Mouse (Mus musculus) midbrain, embryonic 11.5 days (tissue): ENCODE results near the gene Cyp2j13. TPM values are rescaled to one million over a fixed set of nuclear protein-coding genes. Genes with fewer than 3 reads are reported as not detected.
"Not testable (repeated sequence)": the region's sequence is repeated elsewhere in the genome, so short reads cannot be mapped to it uniquely, and the experiment has no call there.

Experiments
- ATAC-seq: fragments of 200-750 bp; cut with Nextera tagmentation; 2 replicates; pipeline ENCODE4 v1.8.0; 2017; ENCODE audit warnings: moderate TSS enrichment, moderate library complexity; ENCODE audit not compliant: low FRiP score
- DNase-seq: peaks from one replicate; pipeline ENCODE4 v3.0.0; 2015; ENCODE audit warnings: low spot score; ENCODE audit errors: missing footprints
- H3K27ac ChIP-seq: fragments of 300-500 bp; sonication (generic); 2 replicates; pipeline ENCODE4 v1.5.1; 2014; ENCODE audit warnings: low read depth, low read length
- H3K27me3 ChIP-seq: fragments of 300-500 bp; sonication (generic); 2 replicates; pipeline ENCODE4 v1.6.1; 2014; ENCODE audit warnings: mild to moderate bottlenecking, low read length, moderate library complexity, mixed read lengths; ENCODE audit not compliant: control insufficient read depth, insufficient read depth
- H3K36me3 ChIP-seq: fragments of 300-500 bp; sonication (generic); 2 replicates; pipeline ENCODE4 v1.6.1; 2014; ENCODE audit warnings: mild to moderate bottlenecking, low read length, moderate library complexity, mixed read lengths; ENCODE audit not compliant: control insufficient read depth, insufficient read depth
- H3K4me1 ChIP-seq: fragments of 300-500 bp; sonication (generic); 2 replicates; pipeline ENCODE4 v1.6.1; 2014; ENCODE audit warnings: low read length; ENCODE audit not compliant: control insufficient read depth, insufficient read depth
- H3K4me2 ChIP-seq: fragments of 300-500 bp; sonication (generic); 2 replicates; pipeline ENCODE4 v1.6.1; 2014; ENCODE audit warnings: mild to moderate bottlenecking, moderate library complexity
- H3K4me3 ChIP-seq: fragments of 300-500 bp; sonication (generic); 2 replicates; pipeline ENCODE4 v1.5.1; 2014; ENCODE audit warnings: low read depth, low read length
- H3K9ac ChIP-seq: fragments of 300-500 bp; sonication (generic); 2 replicates; pipeline ENCODE4 v1.6.1; 2014; ENCODE audit warnings: low read length
- H3K9me3 ChIP-seq: fragments of 300-500 bp; sonication (generic); 2 replicates; pipeline ENCODE4 v1.6.1; 2016; ENCODE audit warnings: low read length; ENCODE audit not compliant: control insufficient read depth
- WGBS: fragments of 180-500 bp; shearing (Covaris S2); extraction: QIAGEN DNeasy Blood & Tissue Kit; methylation state at CpG from one replicate; pipeline ENCODE4 v1.1.7; 2014; 5-methylcytosine and 5-hydroxymethylcytosine counted together
- polyA plus RNA-seq: library from polyadenylated mRNA; unstranded; fragments of >200 nt; fragmentation: Nextera tagmentation; extraction: Ambion mirVana; gene quantifications from 2 replicates; pipeline ENCODE4 v1.2.1, GENCODE M21; 2014

Gene Cyp2j13
- polyA plus RNA-seq, 1 experiment from 2014 or later: not detected

DNA sequence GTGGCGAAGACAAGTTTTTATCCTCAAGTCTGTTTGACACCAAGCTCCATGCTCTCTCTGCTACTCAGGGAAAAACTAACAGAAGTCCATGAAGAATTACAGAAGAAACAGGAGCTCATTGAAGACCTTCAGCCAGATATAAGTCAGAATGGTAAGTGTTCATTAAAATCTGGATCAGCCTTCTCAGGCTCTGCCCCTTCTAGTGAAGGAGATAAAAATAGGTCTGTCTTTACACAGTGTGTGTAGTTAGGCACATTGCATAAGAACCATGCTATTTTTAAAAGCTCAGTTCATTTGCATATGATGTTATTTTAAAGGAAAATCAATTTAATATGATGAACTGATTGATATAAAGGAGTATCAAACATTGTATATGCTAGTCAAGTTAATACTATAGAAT lies 60.5 kb downstream of the Cyp2j13 start:
- Histone ChIP-seq H3K9me3 (no peaks in the 10 kb centered on the region), H3K27ac (no peak overlapping the region), H3K4me1 (no peaks in the 10 kb centered on the region), H3K4me2 (no peak overlapping the region), H3K36me3 (no peaks in the 10 kb centered on the region), H3K27me3 (no peaks in the 10 kb centered on the region), H3K4me3 (no peak overlapping the region), H3K9ac (no peak overlapping the region)
- WGBS: 85% methylated on average over 1 of the region's 1 CpGs
- DNase-seq: no peak
- no peak for ATAC-seq

DNA sequence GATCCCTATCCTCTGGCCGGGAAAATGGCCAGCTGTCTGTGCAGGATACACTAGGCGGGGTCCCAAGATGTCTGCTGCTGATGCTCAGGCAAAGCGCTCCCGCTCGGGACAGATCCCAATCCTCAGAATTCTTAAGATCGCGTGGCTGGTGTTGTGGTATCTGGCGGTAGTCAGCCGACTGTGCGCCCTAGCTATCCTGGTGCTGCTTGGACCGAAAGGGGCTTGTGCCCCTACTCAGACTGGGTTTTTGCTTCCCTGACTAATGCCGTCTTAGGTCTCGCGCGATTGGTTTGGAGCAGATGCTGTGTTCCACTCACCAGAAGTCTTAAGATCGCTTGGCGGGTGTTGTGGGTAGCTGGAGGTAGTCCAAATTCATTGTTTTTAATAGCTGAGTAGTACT lies 95.1 kb downstream of the Cyp2j13 start:
- not testable (repeated sequence) for H3K9ac ChIP-seq, H3K36me3 ChIP-seq, H3K4me2 ChIP-seq, H3K4me1 ChIP-seq, H3K4me3 ChIP-seq, ATAC-seq, H3K9me3 ChIP-seq, H3K27ac ChIP-seq, H3K27me3 ChIP-seq, DNase-seq
- WGBS: 94% methylated on average over 17 of the region's 17 CpGs

Other genes starting within 250 kb of the Cyp2j13 start
- 30.8 and 34.4 TPM in 2 replicates for gene Hook1, start 110.3 kb downstream of the Cyp2j13 start, polyA plus RNA-seq
- not detected in 2 replicates for gene Cyp2j12, start 63.6 kb upstream of the Cyp2j13 start, polyA plus RNA-seq
- gene Cyp2j7, start 159.1 kb upstream of the Cyp2j13 start, polyA plus RNA-seq: not detected in 2 replicates